Mouse (Mus musculus) hematopoietic stem cell, adult 5-6 weeks (primary cell): Measurements from ENCODE around the gene Snn. TPM values are rescaled to one million over a fixed set of nuclear protein-coding genes. Genes with fewer than 3 reads are reported as not detected.
"Not testable (repeated sequence)": the region's sequence is repeated elsewhere in the genome, so short reads cannot be mapped to it uniquely, and the experiment has no call there.

Experiments used
- ATAC-seq, 2 experiments: fragments of 125-278 bp in 1 of 2; replicated peaks in 1 of 2; 2 replicates each; pipeline ENCODE4 v1.8.0; 2016 to 2017; ENCODE audit warnings: inconsistent platforms in 2 of 2, mild to moderate bottlenecking in 2 of 2, moderate number of reproducible peaks in 2 of 2, low read depth in 1 of 2, moderate TSS enrichment in 1 of 2; ENCODE audit not compliant: low FRiP score in 2 of 2, poor library complexity in 2 of 2, severe bottlenecking in 2 of 2, insufficient read depth in 1 of 2, low TSS enrichment in 1 of 2
- total RNA-seq: library from RNA; stranded (forward); fragments of 172-1452, 232-1000 nt; gene quantifications from 2 replicates; pipeline ENCODE4 v1.2.3, GENCODE M21; 2017

Gene Snn
- total RNA-seq: 22.7 and 42.1 TPM in 2 replicates

DNA sequence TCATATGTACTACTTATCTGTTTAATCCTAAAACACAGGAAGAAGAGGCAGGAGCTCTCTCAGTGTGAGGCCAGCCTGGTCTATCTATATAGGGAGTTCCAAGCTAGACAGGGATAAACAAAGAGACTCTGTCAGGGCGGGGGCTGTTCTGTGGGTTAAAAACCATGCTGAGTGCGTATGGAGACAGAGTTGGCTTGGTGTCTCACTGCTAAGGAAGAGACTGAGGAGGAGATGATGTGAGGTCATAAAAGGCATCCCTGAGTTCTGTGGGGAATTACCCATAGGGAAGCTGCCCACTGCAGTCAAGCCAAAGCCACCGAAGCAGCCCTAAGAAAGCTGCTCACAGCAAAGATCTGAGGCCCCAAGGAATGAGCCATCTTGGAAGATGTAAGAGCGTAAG, at the start of gene Snn:
Gene Snn, plus strand, starts transcription at position 301 of the 400 bp plus-strand sequence.
- no peak for ATAC-seq

- no peak for ATAC-seq
These were observed 49.5 kb upstream of the Snn start for GRCm38 (mm10) chr16:11011206-11011605.

DNA sequence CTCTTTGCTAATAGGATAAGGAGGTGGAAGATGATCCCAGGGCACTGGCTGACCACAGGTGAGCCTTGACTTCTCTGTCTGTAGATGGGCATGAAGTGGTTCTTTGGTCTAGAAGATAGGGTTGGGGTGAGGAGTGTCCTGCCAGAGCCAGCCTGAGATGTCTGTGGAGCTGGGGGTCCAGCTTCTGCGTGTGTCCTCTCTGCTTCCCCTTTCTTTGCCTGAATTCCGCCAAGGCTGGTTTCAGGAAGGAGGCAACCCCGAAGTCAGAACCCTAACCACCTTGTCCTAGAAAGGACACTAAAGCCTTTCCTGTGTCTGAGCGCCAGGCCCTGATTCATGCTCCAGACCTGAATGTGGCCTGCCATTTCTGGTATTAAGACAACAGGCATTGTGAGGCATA, 48.8 kb upstream of the Snn start:
- peak in 1 of 2 experiments; percentile 46; a peak in 1 of 4 replicates for ATAC-seq

- ATAC-seq: peak; percentile 65 to 66
These were observed 47.9 kb upstream of the Snn start for GRCm38 (mm10) chr16:11012571-11013463.

GRCm38 (mm10) chr16:11013464-11014147, 47.1 kb upstream of the Snn start:
- not testable (repeated sequence) for ATAC-seq

DNA sequence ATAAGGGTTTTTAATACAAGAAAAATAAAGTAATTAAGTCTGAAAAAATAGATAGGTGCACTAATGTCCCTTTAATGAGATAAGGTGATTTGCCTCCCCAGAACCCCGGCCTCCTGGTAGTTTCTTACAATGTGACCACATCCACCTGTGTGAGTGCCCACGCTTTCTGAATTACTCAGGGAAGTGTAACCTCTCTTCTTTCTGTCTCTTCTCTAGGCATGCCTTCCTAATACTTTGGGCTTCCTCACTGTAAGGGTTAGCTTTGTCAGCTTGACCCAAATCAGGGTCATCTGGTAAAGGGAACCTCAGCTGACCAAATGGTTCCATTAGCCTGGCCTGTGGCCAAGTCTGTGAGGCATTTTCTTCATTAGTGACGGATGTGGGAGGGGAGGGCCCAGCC, 46.3 kb upstream of the Snn start:
- no peak for ATAC-seq

GRCm38 (mm10) chr16:11016353-11016752, 44.4 kb upstream of the Snn start:
- ATAC-seq: no peak

- no peak; a peak in 1 of 4 replicates for ATAC-seq
These were observed 42.7 kb upstream of the Snn start for GRCm38 (mm10) chr16:11017807-11018595.

DNA sequence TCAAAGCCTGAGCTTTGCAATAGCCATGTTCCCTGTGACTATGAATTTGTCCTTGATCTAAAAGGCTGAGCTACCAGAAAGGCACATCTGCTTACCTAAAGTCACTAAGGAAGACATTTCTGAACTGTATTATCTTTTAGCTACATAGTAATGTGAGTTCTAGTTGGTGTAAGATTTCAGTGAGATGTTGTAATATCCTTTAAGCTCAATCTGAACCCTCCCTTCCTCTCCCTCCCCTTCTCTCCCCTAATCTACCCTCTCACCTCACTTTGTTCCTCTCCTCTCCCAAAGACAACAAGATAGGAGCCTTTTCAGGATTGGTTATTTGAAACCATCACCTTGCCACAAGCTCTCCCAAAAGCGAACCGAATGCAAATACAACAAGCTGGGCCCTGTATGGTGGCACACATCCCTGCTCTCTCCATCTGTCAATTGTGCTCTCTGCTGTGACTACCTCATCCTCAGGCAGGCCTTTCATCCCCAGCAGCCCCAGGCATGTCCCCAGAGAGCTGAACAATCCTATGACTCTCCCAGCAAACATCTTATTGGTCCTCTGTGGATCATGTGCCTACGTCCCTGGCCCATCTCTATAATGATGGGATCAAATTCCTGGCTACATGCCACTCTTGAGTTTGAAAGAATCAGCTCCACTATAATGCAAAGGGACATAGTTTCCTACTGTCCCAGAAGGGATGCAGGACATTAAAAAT, 39.2 kb upstream of the Snn start:
- no peak; a peak in 1 of 4 replicates for ATAC-seq

- peak; percentile 61 to 62; a peak in 3 of 4 replicates for ATAC-seq
These were observed 38.6 kb upstream of the Snn start for GRCm38 (mm10) chr16:11022113-11022489.

- ATAC-seq: no peak
These were observed 37.1 kb upstream of the Snn start for GRCm38 (mm10) chr16:11023618-11024017.

DNA sequence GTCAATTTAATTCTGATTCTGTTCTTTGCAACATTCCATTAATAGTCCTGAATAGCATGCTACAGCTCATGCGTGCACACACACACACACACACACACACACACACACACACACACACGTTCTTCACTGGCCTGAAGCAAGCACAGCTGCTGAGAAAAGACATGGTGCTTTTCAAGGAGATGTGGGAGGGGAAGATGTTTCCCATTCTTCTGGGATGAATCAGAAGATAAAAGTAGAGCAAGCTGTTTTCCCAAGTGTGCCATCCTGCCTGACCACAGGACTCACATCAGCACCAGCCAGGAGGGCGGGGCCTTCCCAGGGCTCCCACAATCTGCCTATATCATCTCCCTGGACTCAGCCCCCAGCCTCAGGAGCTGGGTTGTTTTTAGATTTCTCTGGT, 35.9 kb upstream of the Snn start:
- ATAC-seq: no peak

GRCm38 (mm10) chr16:11028206-11028605, 32.5 kb upstream of the Snn start:
- no peak for ATAC-seq

DNA sequence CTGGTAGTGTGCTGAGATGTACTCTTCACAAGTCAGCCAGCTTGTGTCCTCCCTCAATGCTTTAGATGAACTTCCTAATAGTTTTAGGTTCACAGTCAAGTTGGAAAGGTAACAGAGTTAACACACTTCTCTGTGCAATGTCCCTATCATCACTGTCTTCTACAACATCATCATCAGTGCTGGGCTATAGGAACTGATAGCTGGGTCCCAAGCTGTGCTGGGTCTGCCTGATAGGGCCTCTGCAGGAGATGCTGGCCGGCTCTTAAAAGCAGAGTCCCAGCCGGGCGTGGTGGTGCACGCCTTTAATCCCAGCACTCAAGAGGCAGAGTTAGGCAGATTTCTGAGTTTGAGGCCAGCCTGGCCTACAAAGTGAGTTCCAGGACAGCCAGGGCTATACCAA, 29.9 kb upstream of the Snn start:
- ATAC-seq: no peak

DNA sequence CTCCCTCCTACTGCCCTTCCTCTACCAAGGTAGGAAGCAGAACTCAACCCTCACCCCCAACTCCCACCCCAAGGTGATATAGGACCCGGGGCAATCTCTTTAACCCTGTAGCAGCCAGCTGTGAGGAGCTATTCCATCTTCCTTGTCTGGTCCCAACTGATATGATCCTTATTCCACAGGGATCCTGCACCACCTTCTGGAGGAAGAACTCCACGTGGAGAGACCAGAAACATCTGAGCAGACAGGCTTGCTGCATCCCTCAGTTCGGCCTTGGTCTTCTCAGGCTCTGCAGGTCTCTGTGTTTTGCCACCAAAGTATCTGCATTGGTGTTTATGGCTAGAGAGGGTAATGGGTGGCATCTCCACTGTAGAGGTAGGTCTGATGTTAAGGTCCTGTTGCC, 29.4 kb upstream of the Snn start:
- no peak for ATAC-seq

DNA sequence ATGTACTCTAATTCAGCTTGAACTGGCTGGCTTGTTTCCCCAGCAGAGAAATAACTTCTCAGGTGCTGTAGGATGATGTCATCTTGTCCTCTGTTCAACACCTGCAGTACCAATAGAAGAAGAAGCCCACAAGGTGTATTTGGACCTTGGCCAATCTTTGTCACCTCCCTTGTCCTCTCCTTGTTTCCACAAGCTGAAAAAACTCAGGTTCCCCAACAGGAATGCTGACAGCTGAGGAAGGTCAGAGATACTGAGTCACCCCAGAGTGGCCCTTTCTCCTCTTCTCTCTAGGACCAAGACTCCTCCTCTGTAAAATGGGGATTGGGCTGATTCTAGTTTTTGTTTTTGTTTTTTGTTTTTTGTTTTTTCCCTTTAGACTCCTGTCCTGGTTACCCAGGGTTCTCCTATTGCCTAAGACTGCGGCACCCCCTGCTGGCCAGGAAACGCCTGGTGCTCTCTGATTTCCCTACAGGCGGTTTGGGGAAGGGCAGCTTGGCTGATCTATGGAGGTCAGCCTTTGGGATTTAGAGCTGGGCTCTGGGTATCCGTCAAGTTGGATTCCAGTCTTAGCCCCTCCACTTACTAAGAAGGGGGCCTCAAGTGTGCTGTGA, 26.4 kb upstream of the Snn start:
- ATAC-seq: peak; percentile 73 to 90

- no peak for ATAC-seq
These were observed 25.5 kb upstream of the Snn start for GRCm38 (mm10) chr16:11035273-11035672.
